Mouse (Mus musculus): ENCODE measurements at regions not wholly inside any gene's neighbourhood (a gene's known extent, or its start where the extent isn't known, plus 50 kb on each side); places are given as distances from the start of the nearest gene placed in this dataset.

DNA sequence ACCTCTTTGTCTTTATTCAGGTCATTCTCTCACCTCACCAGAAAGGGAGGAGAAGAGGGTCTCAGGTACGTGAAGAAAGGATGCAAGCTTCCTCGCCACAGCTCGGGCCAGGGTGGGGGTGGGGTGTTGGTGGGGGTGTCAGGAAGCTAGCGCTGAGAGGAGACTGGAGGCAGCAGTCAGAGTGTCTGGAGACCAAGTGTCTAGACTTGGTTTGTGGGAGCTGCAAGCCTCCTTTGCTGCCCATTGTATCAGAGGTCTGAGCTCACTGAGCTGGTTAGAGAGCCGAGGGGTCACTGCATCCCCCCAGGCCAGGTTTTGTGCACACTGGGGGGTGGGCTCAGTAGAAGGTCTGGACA, 159.4 kb upstream of the Myt1l start:
- no peak for DNase-seq (ENCODE audit: low spot score)

DNA sequence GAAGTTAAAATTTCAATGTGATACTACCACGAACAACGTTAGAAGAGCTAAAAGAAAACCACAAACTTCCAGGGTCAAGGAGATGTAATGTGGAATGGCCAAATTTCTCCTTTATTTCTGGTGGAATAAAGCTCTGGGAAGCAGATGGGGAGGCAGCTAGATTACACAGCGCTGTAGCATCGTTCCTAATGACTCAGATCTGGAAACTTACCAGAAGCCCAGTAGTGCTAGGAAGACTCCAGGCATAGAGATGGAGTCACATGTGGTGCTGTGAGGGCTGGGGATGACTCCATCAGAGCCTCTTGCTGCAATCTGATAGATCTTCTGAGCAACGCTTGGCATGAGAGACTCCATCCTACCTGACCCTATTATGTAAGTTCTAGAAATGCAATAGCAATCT, 136.4 kb upstream of the Myt1l start:
- no peak for DNase-seq (ENCODE audit: low spot score)

DNA sequence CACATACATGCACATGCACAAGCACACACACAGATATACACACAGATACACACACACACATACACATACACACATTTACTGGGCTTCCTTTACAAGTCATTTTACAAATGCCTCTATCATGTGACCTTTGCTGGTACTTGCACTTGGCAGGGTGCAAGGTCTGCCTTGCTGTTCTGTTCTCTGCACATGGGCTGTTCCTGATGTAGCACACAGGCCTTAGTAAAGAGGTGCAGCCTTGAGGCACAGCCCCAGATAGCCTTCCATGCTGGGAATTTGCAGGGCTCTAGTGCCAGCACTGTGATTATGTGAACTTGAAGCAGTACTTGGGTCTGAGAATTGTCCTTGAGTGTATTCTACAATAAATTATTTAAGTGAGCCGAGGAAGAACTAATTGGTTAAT, 133.9 kb upstream of the Myt1l start:
- no peak for DNase-seq (ENCODE audit: low spot score)

DNA sequence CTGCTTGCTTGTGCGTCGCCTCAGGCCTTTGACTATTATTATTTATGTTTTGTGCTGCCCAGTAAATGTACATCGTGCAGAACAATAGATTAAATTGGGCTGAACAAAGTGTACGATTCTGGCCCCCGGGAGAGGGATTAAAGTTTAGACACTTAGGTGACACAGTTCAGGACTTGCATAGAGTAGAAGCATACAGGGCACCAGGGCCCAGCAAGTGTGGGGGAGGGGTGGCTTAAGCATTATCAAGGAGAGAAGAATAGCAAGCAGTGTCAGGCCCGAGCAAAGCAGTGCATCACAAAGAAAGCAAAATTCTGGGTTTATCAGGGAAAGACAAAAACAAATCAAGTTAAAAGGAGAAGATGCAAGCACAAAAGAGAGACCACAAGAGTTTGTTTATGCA, 133.3 kb upstream of the Myt1l start:
- no peak for DNase-seq (ENCODE audit: low spot score)

DNA sequence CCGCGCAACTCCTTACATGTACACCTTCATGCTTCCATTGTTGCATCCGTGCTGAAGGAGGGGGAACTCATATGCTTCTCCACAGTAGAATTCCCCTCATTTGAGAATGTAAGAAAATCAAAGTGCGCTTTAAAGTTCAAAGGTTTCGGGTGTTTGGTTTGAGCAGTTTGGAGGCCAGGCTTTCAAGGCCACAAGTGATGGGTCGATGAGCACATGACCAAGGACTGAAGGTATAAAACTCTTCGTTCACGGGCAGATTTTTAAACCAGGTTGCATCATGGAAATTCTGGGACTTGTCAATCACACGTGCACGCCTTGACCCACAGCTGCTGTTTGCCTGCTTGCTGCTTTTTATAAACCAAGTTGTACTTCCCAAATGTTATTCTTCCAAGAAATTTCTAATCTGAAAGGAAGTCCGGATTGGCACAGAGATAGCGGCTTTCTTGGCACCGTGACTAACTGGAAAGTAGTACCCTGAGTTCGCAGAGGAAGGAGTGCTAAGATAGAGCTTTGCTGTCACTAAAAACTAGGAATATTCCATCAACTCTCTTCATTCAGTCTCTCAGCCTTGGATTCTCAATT, 132.7 kb upstream of the Myt1l start:
- no peak for DNase-seq (ENCODE audit: low spot score)

DNA sequence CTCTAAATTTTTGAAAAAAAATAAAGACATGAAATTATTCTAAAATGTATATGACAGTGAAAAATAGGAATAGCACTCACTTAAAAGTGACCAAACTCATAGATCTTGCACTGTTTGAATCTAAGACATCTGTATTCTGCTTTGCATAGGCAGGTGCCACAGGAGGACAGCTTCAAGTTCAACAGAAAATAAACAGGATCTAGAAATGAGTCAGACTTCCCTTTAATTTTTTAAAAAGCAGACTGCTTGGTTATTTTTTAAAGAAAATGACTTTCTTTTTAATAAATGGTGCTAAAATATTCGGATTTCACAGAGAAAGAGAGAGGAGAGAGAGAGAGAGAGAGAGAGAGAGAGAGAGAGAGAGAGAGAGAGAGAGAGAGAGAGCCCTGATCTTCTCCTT, 123.8 kb upstream of the Myt1l start:
- DNase-seq (ENCODE audit: low spot score), result no peak

DNA sequence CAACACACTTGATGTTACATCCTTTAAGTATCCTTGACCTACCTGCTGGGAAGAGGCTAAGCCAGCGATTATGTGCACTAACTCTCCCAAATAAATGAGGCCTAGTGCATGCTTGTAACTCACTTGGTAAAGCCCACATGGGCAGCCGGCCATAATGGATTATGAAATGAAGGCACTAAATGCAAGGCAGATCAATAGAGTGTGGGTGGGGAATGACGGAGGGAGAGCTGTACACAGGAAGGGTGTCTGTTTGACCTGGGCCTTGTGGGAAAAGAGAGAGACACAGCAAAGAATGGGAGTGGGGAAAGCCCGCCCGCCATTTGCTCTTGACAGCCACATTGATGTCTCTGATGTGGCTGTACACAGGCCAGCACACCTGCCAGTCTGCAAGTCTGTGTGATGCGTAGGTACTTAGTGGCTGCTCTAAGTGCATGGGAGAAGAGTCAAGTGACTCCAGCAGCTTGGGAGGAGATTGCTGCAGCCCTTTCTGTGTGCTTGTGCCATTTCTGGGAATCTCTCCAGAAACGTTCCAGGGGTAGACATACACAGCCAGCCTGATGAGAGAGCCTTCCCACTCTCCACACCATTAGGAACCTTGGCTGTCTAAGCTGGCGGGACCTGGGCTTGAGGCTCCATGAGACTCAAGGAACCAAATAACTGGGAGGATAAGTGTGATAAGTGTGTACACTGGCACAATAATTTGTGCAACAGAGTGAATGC, 118.7 kb upstream of the Myt1l start:
- DNase-seq (ENCODE audit: low spot score), result no peak

DNA sequence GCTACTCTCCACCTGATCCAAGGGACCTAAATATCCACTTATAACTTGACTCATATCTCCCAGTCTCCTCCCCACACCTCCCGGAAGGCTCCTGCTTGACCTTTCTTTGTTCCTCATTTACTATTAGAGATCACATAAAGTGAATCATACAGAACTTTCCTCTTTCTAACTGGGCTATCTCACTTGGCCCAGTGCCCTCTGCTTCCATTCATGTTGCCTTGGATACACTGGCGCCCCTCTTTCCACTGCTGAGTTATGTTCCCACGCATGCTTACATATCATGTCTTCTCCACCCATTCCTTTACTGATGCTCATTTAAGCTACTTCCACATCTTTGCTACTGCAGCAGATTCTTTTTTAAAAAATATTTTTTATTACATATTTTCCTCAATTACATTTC, 94.2 kb upstream of the Myt1l start:
- DNase-seq (ENCODE audit: low spot score), result no peak

DNA sequence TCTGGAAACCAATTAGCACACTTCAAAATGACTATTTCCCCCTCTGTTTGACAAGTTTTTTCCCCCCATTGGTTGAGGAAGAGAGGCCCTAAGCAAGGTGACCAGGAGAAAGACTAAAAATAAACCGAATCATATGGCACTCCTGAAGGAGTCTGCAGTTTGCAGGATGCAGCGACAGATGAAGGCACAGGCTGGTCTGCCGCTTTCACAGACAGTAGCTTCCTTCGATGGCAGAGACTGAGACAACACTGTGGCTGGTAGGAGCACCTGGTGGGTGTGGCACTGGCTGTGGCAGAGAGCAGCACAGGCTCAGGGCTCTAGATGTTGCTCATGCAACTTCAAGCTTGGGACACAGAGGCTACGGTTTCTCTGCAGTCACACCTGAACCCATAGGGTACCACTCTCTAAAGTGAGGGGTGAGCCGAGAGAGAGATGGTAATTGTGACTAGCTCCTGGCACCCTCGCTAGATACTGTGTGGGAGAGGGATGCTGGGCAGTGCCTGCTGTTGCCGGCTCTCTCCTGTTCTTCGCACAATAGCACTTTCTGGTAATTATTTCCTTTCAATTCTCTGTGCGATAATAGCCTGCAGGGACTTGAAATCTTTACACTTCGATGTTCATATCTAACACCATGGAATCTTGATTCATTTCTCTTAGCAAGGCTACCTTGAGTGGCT, 88.7 kb upstream of the Myt1l start:
- DNase-seq (ENCODE audit: low spot score), result no peak

DNA sequence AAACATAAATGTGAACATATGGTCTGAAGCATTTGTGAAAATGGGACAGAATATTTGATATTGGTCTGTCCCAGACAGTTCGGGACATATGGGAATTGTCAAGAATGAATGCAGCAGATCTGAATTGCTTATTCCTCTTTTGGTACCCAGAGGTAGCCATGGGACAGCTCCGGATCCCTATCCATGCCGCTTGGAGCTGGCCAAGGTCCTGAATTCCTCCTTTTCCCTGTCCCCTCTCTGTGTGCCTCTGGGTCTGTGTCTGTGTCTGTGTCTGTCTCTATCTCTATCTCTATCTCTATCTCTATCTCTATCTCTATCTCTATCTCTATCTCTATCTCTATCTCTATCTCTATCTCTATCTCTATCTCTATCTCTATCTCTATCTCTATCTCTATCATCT, 63.0 kb upstream of the Myt1l start:
- peak; percentile 43 for DNase-seq (ENCODE audit: low spot score)

Data from testis, postnatal 14 days (tissue).